Mouse (Mus musculus) hindbrain, postnatal 0 days (tissue): ENCODE results near the gene Skap2. TPM values are rescaled to one million over a fixed set of nuclear protein-coding genes. Genes with fewer than 3 reads are reported as not detected.
A peak's percentile ranks its signal among the peaks of the same experiment; 100 is the strongest.

Source experiments
- ATAC-seq: fragments of 200-750 bp; cut with Nextera tagmentation; 2 replicates; pipeline ENCODE4 v1.8.0; 2017; ENCODE audit warnings: mild to moderate bottlenecking, moderate TSS enrichment, moderate library complexity
- DNase-seq: peaks from one replicate; pipeline ENCODE4 v3.0.0-alpha.2; 2015; ENCODE audit warnings: low spot score
- H3K27ac ChIP-seq: fragments of 300-500 bp; sonication (generic); 2 replicates; pipeline ENCODE4 v1.5.1; 2014; ENCODE audit warnings: mild to moderate bottlenecking
- H3K27me3 ChIP-seq: fragments of 300-500 bp; sonication (generic); 2 replicates; pipeline ENCODE4 v1.6.1; 2014; ENCODE audit warnings: low read length, mixed read lengths; ENCODE audit not compliant: insufficient read depth
- H3K36me3 ChIP-seq: fragments of 300-500 bp; sonication (generic); 2 replicates; pipeline ENCODE4 v1.6.1; 2014; ENCODE audit warnings: low read length, mixed read lengths; ENCODE audit not compliant: insufficient read depth
- H3K4me1 ChIP-seq: fragments of 300-500 bp; sonication (generic); 2 replicates; pipeline ENCODE4 v1.6.1; 2014; ENCODE audit warnings: antibody characterized with exemption, low read length, mixed read lengths; ENCODE audit not compliant: insufficient read depth
- H3K4me2 ChIP-seq: fragments of 300-500 bp; sonication (generic); 2 replicates; pipeline ENCODE4 v1.6.1; 2014; ENCODE audit warnings: low read depth, mild to moderate bottlenecking, low read length, moderate library complexity, mixed read lengths
- H3K4me3 ChIP-seq: fragments of 300-500 bp; sonication (generic); 2 replicates; pipeline ENCODE4 v1.5.1; 2014; ENCODE audit warnings: low read length
- H3K9ac ChIP-seq: fragments of 300-500 bp; sonication (generic); replicated peaks from 2 replicates; pipeline ENCODE4 v1.6.1; 2014; ENCODE audit warnings: mild to moderate bottlenecking, low read length, moderate library complexity, mixed read lengths
- H3K9me3 ChIP-seq: fragments of 300-500 bp; sonication (generic); 2 replicates; pipeline ENCODE4 v1.6.1; 2016; ENCODE audit warnings: low read length, mixed read lengths
- CTCF ChIP-seq: IDR thresholded peaks from 2 replicates; pipeline ENCODE4 v1.5.1; 2016; ENCODE audit warnings: antibody characterized with exemption, control low read depth, low read depth
- WGBS: fragments of 180-500 bp; shearing (Covaris S2); extraction: QIAGEN DNeasy Blood & Tissue Kit; methylation state at CpG from one replicate; pipeline ENCODE4 v1.1.7; 2014; 5-methylcytosine and 5-hydroxymethylcytosine counted together
- polyA plus RNA-seq: library from polyadenylated mRNA; unstranded; fragments of >200 nt; fragmentation: Nextera tagmentation; extraction: Ambion mirVana; gene quantifications from 2 replicates; pipeline ENCODE4 v1.2.1, GENCODE M21; 2015
- total RNA-seq: library from RNA; depleted of rRNA; stranded (reverse); fragments of >200 nt; gene quantifications from 2 replicates; pipeline ENCODE4 v1.2.3, GENCODE M21; 2014; rRNA removed

Gene Skap2
- 9.8 and 11.1 TPM in 2 replicates for total RNA-seq
- polyA plus RNA-seq: 28.1 TPM in 2 replicates

GRCm38 (mm10) chr6:52012409-52013244 is at the start of gene Skap2:
Gene Skap2, minus strand, starts transcription at chr6:52012549.
- peak within 1 kb of the TSS; percentile 90 for H3K4me2 ChIP-seq
- DNase-seq (peak; percentile 99), ATAC-seq (peak; percentile 99)
- H3K27me3 ChIP-seq: peaks cover 34% of the 10 kb centered on the region; the same call in 1 of the 2 replicates
- H3K4me3 ChIP-seq: peak within 1 kb of the TSS; percentile 65
- 1% methylated on average over 51 of the region's 51 CpGs for WGBS
- H3K27ac ChIP-seq: peak within 1 kb of the TSS; percentile 58
- no peaks in the 10 kb centered on the region for H3K36me3 ChIP-seq
- H3K4me1 ChIP-seq: 0 out of 2 replicates have a peak, but pooled peaks cover 6% of the 10 kb centered on the region
- peak within 1 kb of the TSS; percentile 48 for H3K9ac ChIP-seq
- no peaks in the 10 kb centered on the region for H3K9me3 ChIP-seq
- no peak for TF ChIP-seq CTCF

- DNase-seq (peak; percentile 38), ATAC-seq (no peak)
- Histone ChIP-seq H3K9me3 (no peaks in the 10 kb centered on the region), H3K4me3 (no peak overlapping the region), H3K4me2 (peak overlapping the region; percentile 27), H3K4me1 (0 out of 2 replicates have a peak, but pooled peaks cover 6% of the 10 kb centered on the region), H3K36me3 (no peaks in the 10 kb centered on the region), H3K27ac (peak overlapping the region; percentile 56), H3K27me3 (no peaks in the 10 kb centered on the region), H3K9ac (no peak overlapping the region)
- WGBS: 32% methylated on average over 10 of the region's 10 CpGs
- no peak for TF ChIP-seq CTCF
These were observed 46.6 kb upstream of the Skap2 start for GRCm38 (mm10) chr6:52058899-52059448.

GRCm38 (mm10) chr6:52058120-52058519 is 45.8 kb upstream of the Skap2 start:
- Histone ChIP-seq H3K36me3 (no peaks in the 10 kb centered on the region), H3K4me2 (0 out of 2 replicates have a peak overlapping the region, but pooled peaks have one; percentile 3), H3K4me3 (no peak overlapping the region), H3K4me1 (0 out of 2 replicates have a peak, but pooled peaks cover 6% of the 10 kb centered on the region), H3K9me3 (no peaks in the 10 kb centered on the region), H3K27me3 (no peaks in the 10 kb centered on the region), H3K27ac (peak overlapping the region; percentile 56), H3K9ac (no peak overlapping the region)
- WGBS: 33% methylated on average over 5 of the region's 5 CpGs
- peak; percentile 67; the same call in 1 of the 2 replicates for ATAC-seq
- no peak for TF ChIP-seq CTCF
- peak; percentile 65 for DNase-seq

DNA sequence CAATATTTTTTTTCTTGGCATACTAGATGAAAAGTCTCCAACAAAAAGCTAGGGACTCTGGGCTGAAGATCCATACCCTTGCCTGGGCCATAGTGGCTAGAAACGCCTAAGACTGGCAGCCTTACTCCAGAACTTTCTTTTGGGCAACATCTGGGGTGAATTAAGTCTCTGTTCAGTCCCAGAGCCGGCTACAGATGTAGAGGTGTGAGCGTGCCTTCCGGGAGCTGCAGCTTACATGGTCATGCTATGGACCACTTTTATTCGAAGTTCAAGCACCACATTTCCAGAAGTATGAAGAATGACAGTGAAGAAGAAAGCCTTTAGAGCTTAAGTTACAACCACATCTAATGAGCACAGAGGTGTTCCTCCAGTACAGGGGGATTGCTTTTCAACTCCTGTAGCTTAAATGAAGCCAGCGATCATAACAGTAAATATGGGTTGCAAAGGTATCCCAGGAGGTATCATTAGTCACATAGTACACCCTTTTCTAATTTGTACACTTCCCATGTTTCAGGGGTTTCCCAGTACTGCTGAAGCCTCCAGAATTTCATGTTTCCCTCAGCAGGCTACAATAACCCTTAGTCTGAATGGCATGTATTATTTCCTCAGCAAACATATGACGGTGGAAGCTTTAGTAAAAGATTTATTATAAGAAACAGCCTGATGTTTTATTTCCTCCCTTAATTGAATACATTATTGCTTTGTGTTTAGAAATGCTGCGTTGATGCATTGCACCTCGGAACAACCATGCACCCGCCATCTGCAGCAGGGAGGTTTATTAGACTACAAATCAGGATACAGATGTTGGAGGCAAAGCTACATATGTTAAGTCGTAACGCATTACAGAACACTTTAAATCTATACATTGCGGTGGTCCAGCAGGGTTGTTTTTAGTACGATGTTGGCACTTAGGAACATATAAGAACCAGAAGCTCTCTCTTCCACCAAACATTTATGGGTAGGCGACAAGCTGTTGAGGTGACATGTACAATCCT is 41.5 kb upstream of the Skap2 start:
- 83% methylated on average over 15 of the region's 15 CpGs for WGBS

GRCm38 (mm10) chr6:52050062-52050461 is 37.7 kb upstream of the Skap2 start:
- no peak for TF ChIP-seq CTCF

More for the DNA sequence above, 41.5 kb upstream of the Skap2 start:
- Histone ChIP-seq H3K4me3 (no peak overlapping the region), H3K4me1 (no peaks in the 10 kb centered on the region), H3K4me2 (no peak overlapping the region), H3K36me3 (no peaks in the 10 kb centered on the region), H3K27me3 (no peaks in the 10 kb centered on the region), H3K27ac (no peak overlapping the region), H3K9ac (no peak overlapping the region), H3K9me3 (no peaks in the 10 kb centered on the region)
- DNase-seq: no peak
- no peak for TF ChIP-seq CTCF
- ATAC-seq: no peak

GRCm38 (mm10) chr6:52045517-52045916 is 33.2 kb upstream of the Skap2 start:
- no peaks in the 10 kb centered on the region for H3K4me1 ChIP-seq
- peak; percentile 14 for DNase-seq

More at GRCm38 (mm10) chr6:52050062-52050461, 37.7 kb upstream of the Skap2 start:
- Histone ChIP-seq H3K27ac (no peak overlapping the region), H3K9ac (no peak overlapping the region), H3K4me1 (no peaks in the 10 kb centered on the region), H3K36me3 (no peaks in the 10 kb centered on the region), H3K9me3 (no peaks in the 10 kb centered on the region), H3K4me3 (no peak overlapping the region), H3K4me2 (no peak overlapping the region), H3K27me3 (no peaks in the 10 kb centered on the region)
- WGBS: 85% methylated on average over 12 of the region's 12 CpGs
- no peak for DNase-seq
- ATAC-seq: no peak

More at GRCm38 (mm10) chr6:52045517-52045916, 33.2 kb upstream of the Skap2 start:
- Histone ChIP-seq H3K36me3 (no peaks in the 10 kb centered on the region), H3K27me3 (no peaks in the 10 kb centered on the region), H3K9me3 (no peaks in the 10 kb centered on the region), H3K4me2 (no peak overlapping the region), H3K27ac (no peak overlapping the region), H3K9ac (no peak overlapping the region), H3K4me3 (no peak overlapping the region)
- no peak for ATAC-seq
- WGBS: 53% methylated on average over 5 of the region's 5 CpGs
- peak; percentile 38; the same call in 1 of the 2 replicates for TF ChIP-seq CTCF
